Mouse (Mus musculus): Measurements from ENCODE around the gene Orm3.

The Orm3 gene

DNA sequence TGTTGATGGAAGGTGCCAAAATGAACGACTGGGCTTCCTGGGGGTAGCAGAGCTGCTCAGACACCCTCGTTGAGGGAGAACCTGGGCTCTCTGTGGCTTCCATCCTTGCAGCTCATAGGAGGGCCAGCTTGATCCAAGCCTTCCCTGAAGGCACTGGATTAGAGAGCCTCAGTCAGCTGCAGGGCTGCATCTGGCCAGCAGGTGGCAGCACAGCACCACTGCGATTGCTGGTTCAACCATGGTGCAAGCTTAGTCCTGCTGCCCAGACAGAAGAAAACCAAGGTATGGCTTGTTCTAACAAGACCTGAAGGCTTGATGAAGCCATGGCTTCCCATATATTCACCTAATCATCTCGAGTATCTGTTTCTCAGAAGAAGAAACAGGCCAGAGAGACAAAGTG, 12.6 kb downstream of the Orm3 start:
- peak; percentile 33 for DNase-seq (ENCODE audit: extremely low spot score, low read depth, low spot score)

- no peak for DNase-seq (ENCODE audit: extremely low spot score, low read depth, low spot score)
Observed at GRCm38 (mm10) chr4:63370897-63371296, 14.9 kb downstream of the Orm3 start.

- DNase-seq (ENCODE audit: extremely low spot score, low read depth, low spot score) = no peak
Observed at GRCm38 (mm10) chr4:63371890-63372289, 15.9 kb downstream of the Orm3 start.

DNA sequence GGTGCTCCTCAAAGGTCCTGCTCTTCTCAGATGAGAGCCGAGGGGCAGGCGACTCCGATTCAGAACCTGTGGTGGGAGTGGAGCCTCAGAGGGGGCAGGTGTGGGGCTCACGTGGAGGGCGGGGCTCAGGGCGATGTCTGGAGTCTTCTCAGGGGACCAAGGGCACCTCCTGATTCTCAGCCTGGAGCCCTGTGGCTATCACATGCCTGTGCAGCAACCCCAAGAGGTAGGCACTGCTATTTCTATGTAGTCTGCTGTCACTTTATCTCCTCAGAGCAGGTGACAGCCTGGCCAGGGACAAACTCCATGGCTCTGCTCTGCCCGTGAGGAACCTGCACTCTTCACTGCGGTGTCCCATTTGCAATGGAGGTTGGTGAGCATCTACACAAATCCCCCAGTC, 17.4 kb downstream of the Orm3 start:
- no peak for DNase-seq (ENCODE audit: extremely low spot score, low read depth, low spot score)

DNA sequence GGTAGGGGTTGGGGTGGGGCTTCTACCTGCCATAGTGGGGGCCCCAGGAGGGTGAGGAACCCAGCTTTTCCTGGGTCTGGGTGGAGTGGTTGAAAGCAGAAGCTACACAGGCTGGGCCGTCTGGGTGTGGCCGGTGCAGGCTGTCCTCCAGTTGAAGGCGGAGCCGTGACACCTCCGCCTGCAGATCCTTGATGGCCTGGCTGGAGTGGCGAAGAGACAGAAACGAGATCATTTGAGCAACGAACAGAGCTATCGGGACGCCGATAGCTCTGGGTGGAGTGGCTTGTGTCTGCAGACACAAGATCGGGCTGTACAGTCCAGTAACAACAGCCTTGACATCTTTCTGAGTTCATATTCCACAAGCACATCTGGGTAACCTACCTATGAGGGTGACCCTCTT, 18.4 kb downstream of the Orm3 start:
- DNase-seq (ENCODE audit: extremely low spot score, low read depth, low spot score) = no peak

DNA sequence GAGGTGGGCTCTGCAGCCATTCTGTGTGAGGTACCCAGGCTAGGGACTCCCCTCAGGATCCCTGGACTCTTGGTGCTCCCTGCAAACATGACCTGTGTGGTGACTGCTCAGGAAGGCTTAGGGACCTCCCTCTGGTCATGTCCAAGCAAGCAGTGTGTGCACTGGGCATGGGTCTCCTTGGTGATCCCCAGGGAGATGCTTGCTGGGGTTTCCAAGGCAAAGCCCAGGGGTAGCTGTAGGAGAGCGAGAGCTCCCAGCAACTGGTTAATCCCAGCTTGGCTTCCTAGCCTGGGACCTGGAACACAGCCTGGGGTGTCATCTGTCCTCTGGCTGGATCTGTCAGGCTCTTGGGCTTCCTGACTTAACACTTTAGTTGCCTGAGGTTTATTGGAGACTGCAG, 19.4 kb downstream of the Orm3 start:
- no peak for DNase-seq (ENCODE audit: extremely low spot score, low read depth, low spot score)

GRCm38 (mm10) chr4:63377483-63377882, 21.5 kb downstream of the Orm3 start:
- DNase-seq (ENCODE audit: extremely low spot score, low read depth, low spot score) = no peak

DNA sequence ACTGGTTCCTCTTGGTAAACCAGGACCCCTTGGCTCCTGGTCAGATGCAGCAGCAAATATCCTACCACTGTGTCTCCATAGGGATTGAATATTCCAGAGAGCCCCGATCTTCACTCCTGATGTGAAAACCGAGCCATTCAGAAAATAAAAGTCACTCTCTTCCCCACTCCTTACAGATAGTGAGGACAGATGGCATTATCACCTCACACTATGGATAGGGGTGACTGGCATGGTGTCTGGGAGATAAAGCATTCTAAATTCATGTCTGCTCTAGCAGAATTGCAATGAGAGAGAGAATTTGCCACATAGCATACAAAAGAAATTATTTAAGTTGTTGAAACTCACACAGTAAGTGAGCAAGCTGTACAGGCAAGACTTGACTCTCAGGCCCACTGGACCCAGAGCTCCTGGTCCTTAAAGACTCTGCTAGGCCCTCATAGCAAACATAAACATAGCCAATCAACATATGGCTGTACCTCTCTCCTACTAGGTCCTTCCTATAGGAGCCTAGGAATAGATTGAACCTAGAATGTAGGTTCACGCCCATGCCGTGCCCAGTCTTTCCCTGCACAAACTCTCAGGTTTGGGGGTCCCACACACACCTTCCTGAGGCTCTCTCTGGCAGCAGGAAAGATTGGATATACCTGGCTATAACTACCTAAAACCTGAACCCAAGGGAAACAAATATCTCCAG, 26.9 kb downstream of the Orm3 start:
- no peak for DNase-seq (ENCODE audit: extremely low spot score, low read depth, low spot score)

DNA sequence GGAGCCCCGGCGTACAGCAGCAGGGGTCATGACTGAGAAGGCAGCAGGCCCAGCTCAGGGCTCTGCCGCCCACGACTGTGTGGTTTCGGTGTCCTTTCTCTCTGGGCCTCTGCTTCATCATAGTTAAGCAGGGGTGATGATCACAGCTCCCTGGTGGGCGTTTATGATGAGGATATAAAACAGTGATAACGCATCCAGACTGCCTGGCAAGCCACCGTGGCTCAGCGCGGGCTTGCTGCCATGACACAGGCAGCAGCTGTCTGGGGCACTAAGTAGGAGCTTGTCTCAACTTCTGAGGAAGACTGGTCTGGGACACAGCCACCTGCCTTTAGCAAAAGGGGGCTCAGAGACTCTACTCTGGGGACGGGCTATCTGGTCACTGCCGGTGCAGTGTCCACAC, 27.5 kb downstream of the Orm3 start:
- no peak for DNase-seq (ENCODE audit: extremely low spot score, low read depth, low spot score)

- no peak for DNase-seq (ENCODE audit: extremely low spot score, low read depth, low spot score)
Observed at GRCm38 (mm10) chr4:63384262-63384661, 28.3 kb downstream of the Orm3 start.

GRCm38 (mm10) chr4:63385253-63385652, 29.3 kb downstream of the Orm3 start:
- DNase-seq (ENCODE audit: extremely low spot score, low read depth, low spot score) = no peak

GRCm38 (mm10) chr4:63385784-63386183, 29.8 kb downstream of the Orm3 start:
- DNase-seq (ENCODE audit: extremely low spot score, low read depth, low spot score) = no peak

GRCm38 (mm10) chr4:63388029-63388428, 32.1 kb downstream of the Orm3 start:
- DNase-seq (ENCODE audit: extremely low spot score, low read depth, low spot score) = no peak

DNA sequence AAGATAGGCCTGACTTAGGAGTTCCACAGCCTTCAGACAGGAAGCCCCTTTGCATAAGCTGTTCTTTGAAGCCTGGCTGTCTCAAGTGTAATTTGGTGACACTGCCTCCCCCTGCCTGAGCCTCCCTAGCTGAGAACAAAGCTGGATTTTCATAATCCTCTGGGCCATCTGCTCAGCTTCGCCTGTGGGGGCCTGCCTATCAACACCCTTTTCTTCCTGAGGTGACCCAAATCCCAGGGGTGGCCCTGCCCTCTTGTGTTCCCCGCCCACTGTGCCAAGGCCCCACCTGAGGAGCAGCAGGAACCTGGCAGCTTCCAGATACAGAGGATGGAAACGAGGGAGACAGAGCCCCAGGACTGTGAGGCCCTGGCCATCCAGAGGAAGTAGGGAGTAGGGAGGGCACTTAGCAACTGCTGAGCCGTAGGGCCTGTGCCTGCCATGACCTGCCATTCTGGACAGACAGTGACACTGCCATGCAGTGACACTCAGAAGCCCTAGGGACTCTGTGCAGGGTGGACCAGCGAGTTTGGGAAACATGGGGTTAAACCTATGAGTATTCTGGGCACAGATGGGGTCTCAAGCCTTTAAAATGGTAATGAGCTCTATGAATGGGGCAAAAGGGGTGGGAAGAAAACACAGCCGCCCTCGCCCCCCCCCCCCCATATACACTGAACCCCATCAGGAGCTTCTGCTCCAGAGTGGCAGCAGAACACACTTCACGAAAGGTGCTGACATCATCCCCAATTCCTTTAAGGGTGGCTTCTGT, 33.3 kb downstream of the Orm3 start:
- DNase-seq (ENCODE audit: extremely low spot score, low read depth, low spot score) = no peak

DNA sequence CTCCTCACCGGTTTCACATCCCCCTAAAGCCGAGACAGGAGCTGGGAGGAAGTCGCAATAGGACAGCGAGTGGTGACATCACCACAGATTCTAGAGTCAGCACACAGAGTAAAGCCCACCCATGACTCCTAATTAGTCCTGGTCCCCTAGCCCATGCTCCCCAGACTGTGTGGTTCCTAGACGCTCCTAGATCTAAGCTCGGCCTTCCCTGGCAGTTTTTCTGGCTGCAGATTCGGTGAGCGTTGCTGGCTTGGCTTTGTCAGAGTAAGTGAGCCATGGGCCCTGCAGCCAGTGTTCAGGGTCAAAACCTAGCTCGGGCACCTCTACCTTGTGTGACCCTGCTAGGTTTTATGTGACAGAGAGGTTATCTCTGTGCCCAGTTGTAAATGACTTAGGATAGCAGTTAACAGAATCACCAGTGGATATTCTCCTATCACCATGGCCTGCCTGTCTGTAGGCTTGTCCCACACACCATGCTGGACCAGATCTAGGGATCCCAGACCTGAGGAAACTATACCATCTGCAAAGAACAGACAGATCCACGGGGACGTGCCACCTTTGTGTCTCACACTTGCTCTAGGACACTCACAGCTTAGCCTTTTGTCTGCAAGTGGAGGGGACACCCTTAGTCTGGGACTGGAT, 34.0 kb downstream of the Orm3 start:
- DNase-seq (ENCODE audit: extremely low spot score, low read depth, low spot score) = no peak

DNA sequence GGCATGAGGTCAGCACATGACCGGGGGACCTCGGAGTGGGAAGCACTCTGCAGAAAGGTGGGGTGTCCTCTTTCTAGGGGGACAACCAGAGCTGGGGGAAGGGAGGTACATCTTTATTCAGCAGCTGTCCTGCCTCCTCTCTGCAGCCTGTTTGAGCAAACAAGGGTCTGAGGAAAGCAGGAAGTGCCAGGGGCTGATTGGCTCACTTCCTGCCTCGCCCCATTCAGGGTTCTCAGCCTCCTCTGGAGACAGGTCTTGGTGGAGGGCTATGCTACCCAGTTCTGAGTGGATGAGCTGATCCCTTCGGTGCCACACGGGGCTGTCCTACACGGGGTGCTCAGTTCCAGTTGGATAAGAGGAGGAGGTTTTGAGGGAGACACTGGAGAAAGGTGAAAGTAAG, 35.4 kb downstream of the Orm3 start:
- no peak for DNase-seq (ENCODE audit: extremely low spot score, low read depth, low spot score)

DNA sequence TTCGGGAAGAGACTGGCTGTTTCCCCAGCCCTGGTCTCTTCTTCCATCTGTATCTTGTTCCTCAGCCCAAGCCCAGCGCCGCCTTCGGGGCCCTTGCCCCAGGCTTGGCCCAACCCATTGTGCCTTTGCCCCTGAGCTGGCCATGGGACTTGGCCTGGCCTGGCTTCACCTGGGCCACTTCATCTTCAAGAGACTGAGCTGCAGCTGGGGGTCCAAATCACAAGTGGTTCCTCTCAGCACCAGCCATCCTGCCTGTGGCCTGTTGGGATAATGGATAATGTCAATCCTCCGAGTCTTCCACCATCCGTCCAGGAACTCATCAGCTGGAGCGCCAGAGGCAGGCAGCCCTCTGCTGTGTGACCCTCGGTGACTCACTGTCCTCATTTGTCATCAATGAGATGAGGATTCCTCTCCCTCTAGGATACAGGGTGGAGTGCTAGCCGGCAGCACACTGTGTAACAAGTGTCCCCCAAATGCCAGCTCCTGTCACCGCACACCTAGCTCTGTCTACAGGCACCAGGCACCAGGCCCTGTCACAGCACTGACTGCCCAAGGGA, 42.1 kb downstream of the Orm3 start:
- no peak for DNase-seq (ENCODE audit: extremely low spot score, low read depth, low spot score)

- DNase-seq (ENCODE audit: extremely low spot score, low read depth, low spot score) = no peak
Observed at GRCm38 (mm10) chr4:63398854-63399609, 43.1 kb downstream of the Orm3 start.

DNA sequence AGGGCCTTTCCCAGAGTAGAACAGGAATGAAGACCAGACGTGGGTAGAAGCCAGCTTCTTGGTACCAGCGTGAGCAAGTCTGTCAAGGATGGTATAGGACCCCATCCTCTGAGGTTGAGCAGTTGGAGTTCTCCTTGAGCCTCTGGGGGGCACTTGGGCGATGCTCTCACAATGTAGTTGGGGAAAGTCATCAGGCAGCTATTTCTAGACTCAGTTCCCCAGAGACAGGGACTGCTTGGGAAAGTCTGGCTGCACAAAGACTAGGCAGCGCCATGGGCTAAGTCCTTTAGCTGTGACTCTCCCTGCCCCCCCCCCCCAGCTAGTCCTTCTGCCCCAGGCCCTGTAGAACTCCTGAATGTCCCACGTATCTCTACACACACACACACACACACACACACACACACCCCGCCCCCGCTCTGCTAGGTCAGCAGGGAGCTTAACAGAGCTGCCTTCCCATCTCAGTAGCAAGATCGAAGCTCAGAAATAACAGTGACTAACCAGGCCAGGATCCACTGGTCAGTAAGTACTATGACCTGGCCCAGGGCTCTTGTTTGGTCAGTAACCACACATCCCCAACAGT, 43.8 kb downstream of the Orm3 start:
- DNase-seq (ENCODE audit: extremely low spot score, low read depth, low spot score) = no peak

- no peak for DNase-seq (ENCODE audit: extremely low spot score, low read depth, low spot score)
Observed at GRCm38 (mm10) chr4:63400541-63401306, 44.8 kb downstream of the Orm3 start.

Data from hindlimb bud, embryonic 11.5 days (tissue).